Mouse (Mus musculus): ENCODE results near the gene Ly6g. TPM values are rescaled to one million over a fixed set of nuclear protein-coding genes. Genes with fewer than 3 reads are reported as not detected.

The Ly6g gene
- total RNA-seq, 2 experiments from 2014 or later, result not detected

Other genes starting within 250 kb of the Ly6g start
- under 1 TPM in 1 of 2 experiments, not detected in 1; 0.30 TPM for gene Ly6i, start 171.8 kb upstream of the Ly6g start, total RNA-seq (2021)
- 10 to 100 TPM in 1 of 2 experiments, 1 to 10 TPM in 1; 7.5 to 12.0 TPM for gene Ly6a, start 157.2 kb upstream of the Ly6g start, total RNA-seq (2021)
- 10 to 100 TPM; 45.4 to 62.2 TPM for gene Ly6c1, start 106.4 kb upstream of the Ly6g start, total RNA-seq (2021)
- gene Ly6c2, start 43.3 kb upstream of the Ly6g start, total RNA-seq (2021), result 1 to 10 TPM in 1 of 2 experiments, under 1 TPM in 1; 0.82 to 1.9 TPM
- gene BC025446, start 61.1 kb downstream of the Ly6g start, total RNA-seq (2021), result not detected
- not detected for gene Ly6f, start 113.2 kb downstream of the Ly6g start, total RNA-seq (2021)

All from left cerebral cortex, postnatal 14 days (tissue).